Mouse (Mus musculus) ES-E14 (cell line): ENCODE results near the gene Abca4. TPM values are rescaled to one million over a fixed set of nuclear protein-coding genes. Genes with fewer than 3 reads are reported as not detected.

Experiments
- DNase-seq: peaks from one replicate; pipeline ENCODE4 v3.0.0-alpha.2; 2013; ENCODE audit warnings: low read depth, low spot score
- H3K27ac ChIP-seq: 2 replicates; pipeline ENCODE4 v1.5.1; 2012; ENCODE audit warnings: low read depth, mild to moderate bottlenecking, low read length, moderate library complexity, mixed read lengths; ENCODE audit not compliant: poor library complexity, insufficient read depth, severe bottlenecking
- H3K36me3 ChIP-seq: 2 replicates; pipeline ENCODE4 v1.6.1; 2012; ENCODE audit warnings: mild to moderate bottlenecking, low read length, moderate library complexity, mixed read lengths; ENCODE audit not compliant: control insufficient read depth, poor library complexity, insufficient read depth, severe bottlenecking
- H3K4me1 ChIP-seq, 2 experiments: fragments of 150-350 bp in 1 of 2; sonication (generic) in 1 of 2; 2 replicates each; pipeline ENCODE4 v1.6.1; 2012; ENCODE audit warnings: low read length in 2 of 2, mild to moderate bottlenecking in 1 of 2, mixed read lengths in 1 of 2; ENCODE audit not compliant: control insufficient read depth in 2 of 2, insufficient read depth in 2 of 2, poor library complexity in 1 of 2
- H3K4me3 ChIP-seq, 2 experiments: fragments of 150-350 bp in 1 of 2; sonication (generic) in 1 of 2; 2 replicates each; pipeline ENCODE4 v1.5.1; 2012; ENCODE audit warnings: low read length in 2 of 2, low read depth in 1 of 2, mild to moderate bottlenecking in 1 of 2, mixed read lengths in 1 of 2; ENCODE audit not compliant: insufficient read depth in 1 of 2, poor library complexity in 1 of 2, severe bottlenecking in 1 of 2
- H3K9ac ChIP-seq: 2 replicates; pipeline ENCODE4 v1.6.1; 2012; ENCODE audit warnings: low read depth, mild to moderate bottlenecking, low read length, mixed read lengths; ENCODE audit not compliant: poor library complexity, insufficient read depth, severe bottlenecking
- H3K9me3 ChIP-seq: fragments of 150-350 bp; sonication (generic); 2 replicates; pipeline ENCODE4 v1.6.1; 2012; ENCODE audit warnings: low read depth, mild to moderate bottlenecking, low read length; ENCODE audit not compliant: control insufficient read depth, insufficient read depth
- CHD2 ChIP-seq: IDR thresholded peaks from 2 replicates; pipeline ENCODE4 v1.6.1; 2014; ENCODE audit warnings: mild to moderate bottlenecking, low read depth, low read length, inconsistent platforms
- HCFC1 ChIP-seq: IDR thresholded peaks from 2 replicates; pipeline ENCODE4 v1.6.1; 2012; ENCODE audit warnings: low read length, inconsistent platforms, borderline replicate concordance; ENCODE audit not compliant: insufficient read depth
- MAFK ChIP-seq: IDR thresholded peaks from 2 replicates; pipeline ENCODE4 v1.6.1; 2014; ENCODE audit warnings: mild to moderate bottlenecking, low read depth, low read length, inconsistent platforms; ENCODE audit not compliant: insufficient read depth
- ZC3H11A ChIP-seq: IDR thresholded peaks from 2 replicates; pipeline ENCODE4 v1.6.1; 2012; ENCODE audit warnings: low read depth, mild to moderate bottlenecking, inconsistent platforms, low read length, borderline replicate concordance
- ZNF384 ChIP-seq: IDR thresholded peaks from 2 replicates; pipeline ENCODE4 v1.6.1; 2012; ENCODE audit warnings: low read depth, low read length, inconsistent platforms
- in situ Hi-C, 2 experiments: fragments of 600-800 bp; cut with MboI; formaldehyde crosslinking; loops; one replicate each; pipeline ENCODE4 v1.15.1; 2025; ENCODE audit warnings: low sequenced_read_pairs in 2 of 2, inconsistent platforms in 1 of 2; ENCODE audit not compliant: unreplicated experiment in 2 of 2
- total RNA-seq: library from RNA; depleted of rRNA; stranded (reverse); fragments of 300-350 nt; gene quantifications from 2 replicates; pipeline ENCODE4 v1.2.3, GENCODE M21; 2012

Abca4 gene
- total RNA-seq, 1 experiment = 2.3 TPM

DNA sequence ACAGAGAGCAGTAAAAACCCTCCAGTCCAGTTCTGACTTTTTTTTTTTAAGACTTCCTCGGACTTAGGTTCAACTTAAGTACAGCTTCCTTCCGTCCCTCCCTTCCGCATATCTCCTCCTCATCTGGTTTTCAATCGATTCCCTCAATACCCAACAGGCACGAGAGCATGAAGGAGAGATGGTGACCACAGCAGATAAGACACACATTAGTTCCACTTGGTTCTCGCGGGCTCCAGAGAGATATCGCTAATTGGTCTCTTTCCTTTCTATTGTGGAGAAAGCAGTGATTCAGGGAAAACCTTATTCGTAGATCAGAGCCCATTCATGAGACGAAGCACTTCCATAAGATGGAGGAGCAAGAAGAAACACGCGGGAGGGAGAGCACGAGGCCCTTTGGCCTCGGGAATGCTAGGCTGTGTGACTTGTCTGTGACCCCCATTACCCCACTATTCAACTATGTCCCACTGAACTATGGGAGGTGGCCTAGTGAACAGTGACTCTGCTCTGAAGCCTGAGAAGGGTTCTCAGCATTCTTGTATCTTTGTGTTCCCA lies 63.5 kb downstream of the Abca4 start:
- Histone ChIP-seq H3K9ac (no peak overlapping the region), H3K9me3 (no peaks in the 10 kb centered on the region), H3K4me1 (peaks cover 2 to 3% of the 10 kb centered on the region in 2 experiments; a peak in 2 of 4 replicates), H3K27ac (no peak overlapping the region), H3K36me3 (no peaks in the 10 kb centered on the region), H3K4me3 (no peak overlapping the region)
- TF ChIP-seq ZNF384 = no peak
- TF ChIP-seq ZC3H11A = no peak
- no peak for TF ChIP-seq MAFK
- TF ChIP-seq CHD2 = no peak
- TF ChIP-seq HCFC1 = no peak
- in situ Hi-C loops = loop anchor here (10.0 to 25.0 kb wide), 3 partner anchors 145 to 570 kb away; partner anchors contain the start of genes Arhgap29 (in 2 of the 2) and Slc44a3 (in 1 of the 2)
- no peak for DNase-seq

DNA sequence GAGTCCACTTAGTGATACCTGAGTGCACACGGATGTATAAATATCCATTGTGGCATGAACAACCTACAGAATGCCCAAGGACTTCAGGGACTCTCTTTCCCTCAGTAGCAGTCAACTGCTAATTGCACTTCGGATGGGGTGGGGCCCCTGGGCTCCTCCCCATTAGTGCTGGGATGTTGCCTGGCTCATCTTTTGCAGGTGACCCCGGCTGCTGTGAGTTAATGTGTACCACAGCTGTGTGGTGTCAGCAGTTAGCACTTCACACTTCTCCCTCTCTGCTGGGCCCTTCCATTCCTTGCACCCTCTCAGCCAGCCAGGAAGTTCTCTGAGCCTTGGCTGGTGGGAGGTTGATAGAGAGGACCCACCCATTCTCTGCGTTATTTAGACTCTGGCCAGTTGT lies 65.2 kb downstream of the Abca4 start:
- in situ Hi-C loops = loop anchor here (10.0 to 25.0 kb wide), 3 partner anchors 147 to 572 kb away; partner anchors contain the start of genes Arhgap29 (in 2 of the 2) and Slc44a3 (in 1 of the 2)
- DNase-seq = no peak
- Histone ChIP-seq H3K9me3 (no peaks in the 10 kb centered on the region), H3K4me1 (peaks cover 0 to 3% of the 10 kb centered on the region in 2 experiments; a peak in 2 of 4 replicates), H3K9ac (no peak overlapping the region), H3K36me3 (no peaks in the 10 kb centered on the region), H3K27ac (no peak overlapping the region), H3K4me3 (no peak overlapping the region)
- TF ChIP-seq ZNF384 (no peak), CHD2 (no peak), ZC3H11A (no peak), MAFK (no peak), HCFC1 (no peak)

GRCm38 (mm10) chr3:122111141-122111981 lies 67.1 kb downstream of the Abca4 start:
- Histone ChIP-seq H3K27ac (no peak overlapping the region), H3K9ac (no peak overlapping the region), H3K9me3 (no peaks in the 10 kb centered on the region), H3K4me1 (peaks cover 0 to 3% of the 10 kb centered on the region in 2 experiments; a peak in 2 of 4 replicates), H3K4me3 (no peak overlapping the region), H3K36me3 (no peaks in the 10 kb centered on the region)
- in situ Hi-C loops = loop anchor here (25.0 kb wide), 2 partner anchors 149 to 574 kb away; partner anchors contain the start of genes Arhgap29 (in 1 of the 2) and Slc44a3 (in 1 of the 2)
- DNase-seq = no peak
- TF ChIP-seq ZC3H11A = no peak
- no peak for TF ChIP-seq MAFK
- no peak for TF ChIP-seq CHD2
- no peak for TF ChIP-seq HCFC1
- TF ChIP-seq ZNF384 = no peak

DNA sequence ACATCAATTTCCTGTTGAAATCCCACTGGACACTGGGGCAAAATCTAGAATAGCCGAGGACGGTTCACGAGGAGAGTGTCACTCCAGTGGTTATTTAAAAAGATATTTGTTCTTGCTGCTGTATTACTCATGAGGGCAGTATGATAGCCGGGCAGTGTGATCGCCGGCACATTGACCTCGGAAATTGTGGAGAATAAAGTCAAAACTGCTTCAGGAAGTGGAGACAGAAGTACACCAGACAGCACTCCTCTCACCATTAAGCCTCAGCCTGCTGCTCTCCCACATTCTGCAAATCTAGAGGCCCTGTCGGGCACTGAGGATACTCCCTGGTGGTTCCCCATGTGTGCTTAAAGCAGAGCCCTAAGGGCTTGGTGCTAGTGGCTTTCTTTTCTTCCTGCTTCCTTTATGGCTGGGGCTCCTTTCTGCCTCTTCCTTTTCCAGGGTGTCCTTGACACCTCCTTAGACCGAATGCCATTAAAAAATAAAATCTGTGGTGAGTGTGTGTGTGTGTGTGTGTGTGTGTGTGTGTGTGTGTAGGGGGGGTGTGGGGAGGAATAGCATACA lies 74.5 kb downstream of the Abca4 start:
- TF ChIP-seq MAFK = no peak
- TF ChIP-seq HCFC1 = no peak
- no peak for TF ChIP-seq ZC3H11A
- TF ChIP-seq CHD2 = no peak
- TF ChIP-seq ZNF384 = no peak

More for the DNA sequence above, 74.5 kb downstream of the Abca4 start:
- Histone ChIP-seq H3K4me3 (no peak overlapping the region), H3K4me1 (peaks cover 0 to 9% of the 10 kb centered on the region in 2 experiments; a peak in 2 of 4 replicates), H3K9me3 (no peaks in the 10 kb centered on the region), H3K36me3 (no peaks in the 10 kb centered on the region), H3K9ac (no peak overlapping the region), H3K27ac (no peak overlapping the region)
- no peak for DNase-seq
- in situ Hi-C loops = loop anchor here (25.0 kb wide), 2 partner anchors 156 to 581 kb away; partner anchors contain the start of genes Arhgap29 (in 1 of the 2) and Slc44a3 (in 1 of the 2)
